Mouse (Mus musculus): ENCODE results near the gene Rpl36a. TPM values are rescaled to one million over a fixed set of nuclear protein-coding genes. Genes with fewer than 3 reads are reported as not detected.

The Rpl36a gene
- polyA plus RNA-seq (2012; rRNA removed; ENCODE audit: low replicate concordance), result 115 and 206 TPM in 2 replicates

DNA sequence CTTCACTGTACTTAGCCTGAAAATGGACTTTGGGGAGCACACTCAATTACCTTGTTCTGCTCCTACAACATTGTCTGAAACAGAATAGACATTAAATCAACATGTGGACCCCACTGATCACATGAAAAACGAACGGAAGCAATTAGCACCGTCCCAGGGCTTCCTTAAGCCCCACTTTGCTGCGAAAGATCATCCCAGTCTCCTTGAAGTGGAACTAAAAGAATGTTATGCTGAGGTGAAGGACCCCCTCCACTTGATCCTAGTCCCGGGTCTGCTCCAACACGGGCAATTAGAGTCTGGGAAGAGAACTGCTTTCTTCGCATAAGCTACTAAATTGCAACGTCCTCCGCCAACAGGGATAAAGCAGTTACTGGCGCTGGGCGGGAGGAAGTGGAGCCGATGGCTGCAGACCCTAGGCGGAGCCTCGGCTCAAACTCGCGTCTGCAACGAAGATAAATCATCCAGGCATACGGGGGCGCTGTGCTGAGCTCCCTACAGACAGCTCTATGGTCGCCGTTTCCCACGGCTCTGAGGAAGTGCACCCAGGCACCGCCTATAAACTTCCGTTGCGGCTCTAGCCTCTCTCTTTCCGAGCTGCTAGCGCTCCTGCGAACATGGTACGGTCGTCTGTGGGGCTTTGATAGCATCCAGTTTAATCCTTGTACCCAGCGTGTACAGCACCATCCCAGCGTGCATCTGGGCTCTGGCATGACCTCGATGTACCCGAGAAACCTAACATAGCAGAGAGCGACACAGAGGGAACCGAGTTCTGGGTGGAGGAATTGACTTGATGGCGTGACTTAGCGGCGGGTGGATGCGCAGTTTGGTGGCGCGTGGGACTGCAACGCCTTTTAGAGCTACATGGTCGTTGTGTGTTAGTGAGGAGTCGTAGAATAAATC is at the start of gene Rpl36a:
Gene Rpl36a (plus strand): TSS at position 552 of the 900 bp plus-strand sequence.

DNA sequence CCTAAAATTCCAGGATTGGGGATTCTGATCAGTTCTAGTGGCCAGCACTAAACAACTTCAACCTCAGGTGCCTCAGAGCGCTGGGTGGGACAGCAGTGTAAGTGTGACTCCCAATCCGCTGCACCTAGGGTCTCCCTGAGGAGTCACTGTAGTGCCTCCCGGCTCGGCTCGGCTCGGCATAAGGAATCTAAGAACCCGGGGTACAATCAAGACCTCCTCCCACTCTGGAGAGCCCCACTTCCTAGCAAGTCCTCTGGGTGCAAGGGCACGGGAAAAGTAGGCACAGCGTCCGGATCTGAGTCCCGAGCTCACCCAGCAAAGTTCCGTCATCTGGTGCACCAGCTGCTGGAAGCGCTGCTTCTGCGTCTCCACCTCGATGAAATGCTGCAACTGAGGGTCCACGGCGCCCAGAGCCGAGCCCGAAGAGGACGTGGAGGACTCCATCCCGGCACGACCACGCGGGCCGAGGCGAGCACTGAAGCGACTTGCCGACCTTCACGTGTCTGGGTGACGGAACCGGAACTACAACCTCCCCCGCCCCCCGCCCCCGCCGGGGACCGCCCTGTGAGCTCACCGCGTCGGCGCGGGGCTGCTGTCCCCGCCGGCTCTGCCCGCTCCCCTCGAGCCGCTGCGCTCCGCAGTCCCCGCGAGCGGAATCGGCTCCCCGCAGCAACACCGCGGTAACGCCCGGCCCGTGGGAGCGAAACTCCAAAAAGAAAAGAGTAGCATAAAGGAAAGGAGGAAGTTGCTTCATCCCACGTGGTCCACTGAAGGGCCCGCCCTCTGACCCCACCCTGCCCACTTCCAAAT is 44.1 kb upstream of the Rpl36a start, which contains the start of gene Timm8a1:
Gene Timm8a1 (minus strand): TSS at position 721 of the 810 bp plus-strand sequence.

DNA sequence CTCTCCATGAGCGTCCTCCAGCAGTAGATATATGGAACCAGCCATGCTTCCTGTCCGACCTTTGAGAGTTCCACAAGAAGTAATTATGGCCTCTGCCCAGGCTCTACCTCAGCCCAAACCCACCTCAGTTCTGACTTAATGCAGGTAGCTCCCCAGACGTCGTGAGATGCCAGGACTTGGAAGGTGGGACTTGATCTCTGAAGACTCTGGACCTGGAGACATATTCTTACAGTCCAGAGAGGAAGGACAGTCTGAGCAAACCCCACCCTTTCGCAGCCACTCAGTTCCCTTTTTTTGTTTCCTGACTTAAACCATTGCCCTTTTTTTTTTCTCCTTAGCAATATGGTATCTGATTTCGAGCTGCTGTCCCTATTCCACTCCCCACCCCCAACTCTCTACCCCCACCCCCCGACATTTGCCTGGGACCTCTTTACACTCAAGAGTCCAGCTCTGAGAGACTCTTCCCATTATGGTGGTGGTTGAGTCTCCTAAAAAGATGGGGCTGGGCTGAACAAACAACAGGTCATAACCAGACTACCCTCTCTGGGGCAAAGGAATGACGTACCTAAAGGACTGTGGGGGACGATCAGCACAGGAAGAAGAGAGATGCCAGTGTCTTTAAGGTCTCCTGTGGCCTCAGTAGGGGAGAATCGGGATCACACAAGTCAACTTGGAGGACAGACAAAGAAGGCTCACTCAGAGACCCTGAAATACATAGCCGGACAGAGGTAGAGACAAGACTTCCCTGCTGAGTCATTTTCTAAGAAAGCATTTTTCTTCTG is 2.4 kb upstream of the Rpl36a start, which contains the start of gene Btk:
Gene Btk (minus strand): TSS at position 683 of the 782 bp plus-strand sequence.

DNA sequence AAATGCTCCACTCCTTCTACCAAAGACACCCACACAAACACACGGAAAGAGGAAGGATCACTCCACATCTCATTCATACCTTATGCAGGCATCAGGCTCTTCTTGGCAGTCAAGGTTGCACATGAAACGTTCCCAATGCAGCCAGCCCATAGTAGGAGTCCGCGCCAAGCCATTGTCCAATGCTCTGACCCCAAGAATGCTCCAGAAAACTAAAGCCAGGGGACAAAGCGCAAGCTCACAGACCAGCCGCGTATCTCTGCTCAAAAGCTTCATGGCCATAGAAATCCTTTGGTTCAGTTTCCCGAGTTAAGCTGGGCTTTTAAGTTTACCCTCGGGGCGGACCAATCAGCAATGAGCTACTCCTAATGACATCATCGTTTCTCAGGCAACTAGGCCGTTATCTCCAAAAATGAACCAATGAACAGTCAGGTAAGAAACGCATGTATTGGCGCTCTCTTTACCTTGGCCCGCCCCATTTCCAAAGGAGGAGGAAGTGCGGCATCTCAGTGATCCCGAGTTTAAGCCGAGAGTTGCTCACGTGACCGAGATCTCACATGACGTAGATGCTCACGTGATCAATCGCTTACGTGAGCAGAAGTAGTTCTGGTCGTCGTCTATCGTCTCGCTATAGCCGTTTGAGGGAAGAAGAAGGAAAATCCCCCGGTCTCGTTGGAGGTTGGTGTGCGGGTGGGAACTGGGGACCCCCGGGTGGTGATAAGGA is 15.4 kb downstream of the Rpl36a start, which contains the start of the genes Gla and Hnrnph2:
Gene Gla (minus strand): TSS at position 467 of the 721 bp plus-strand sequence.
Gene Hnrnph2 (plus strand): TSS at position 521 of the 721 bp plus-strand sequence.

Other genes with a start within 250 kb of the Rpl36a start
- gene Drp2, start 181.1 kb upstream of the Rpl36a start, polyA plus RNA-seq (2012; rRNA removed; ENCODE audit: low replicate concordance), result 0.63 and 4.4 TPM in 2 replicates
- not detected in 2 replicates for gene Taf7l, start 109.2 kb upstream of the Rpl36a start, polyA plus RNA-seq (2012; rRNA removed; ENCODE audit: low replicate concordance)
- 2.4 and 2.6 TPM in 2 replicates for gene Timm8a1, start 43.8 kb upstream of the Rpl36a start, polyA plus RNA-seq (2012; rRNA removed; ENCODE audit: low replicate concordance)
- gene Btk, start 2.1 kb upstream of the Rpl36a start, polyA plus RNA-seq (2012; rRNA removed; ENCODE audit: low replicate concordance), result 1.7 and 1.8 TPM in 2 replicates
- gene Gla, start 15.5 kb downstream of the Rpl36a start, polyA plus RNA-seq (2012; rRNA removed; ENCODE audit: low replicate concordance), result 2.1 and 3.9 TPM in 2 replicates
- 14.2 and 19.2 TPM in 2 replicates for gene Hnrnph2, start 15.5 kb downstream of the Rpl36a start, polyA plus RNA-seq (2012; rRNA removed; ENCODE audit: low replicate concordance)
- 0.82 and 2.8 TPM in 2 replicates for gene Armcx4, start 100.9 kb downstream of the Rpl36a start, polyA plus RNA-seq (2012; rRNA removed; ENCODE audit: low replicate concordance)
- gene Armcx1, start 132.3 kb downstream of the Rpl36a start, polyA plus RNA-seq (2012; rRNA removed; ENCODE audit: low replicate concordance), result 6.5 and 9.5 TPM in 2 replicates
- gene Armcx6, start 165.8 kb downstream of the Rpl36a start, polyA plus RNA-seq (2012; rRNA removed; ENCODE audit: low replicate concordance), result 1.2 and 4.7 TPM in 2 replicates
- gene Armcx3, start 170.9 kb downstream of the Rpl36a start, polyA plus RNA-seq (2012; rRNA removed; ENCODE audit: low replicate concordance), result 7.6 and 12.6 TPM in 2 replicates
- gene Armcx2, start 223.6 kb downstream of the Rpl36a start, polyA plus RNA-seq (2012; rRNA removed; ENCODE audit: low replicate concordance), result 8.5 and 39.0 TPM in 2 replicates